Comparison of ENCODE assay signal across 8 mouse cellular contexts in the genomic region with DNA sequence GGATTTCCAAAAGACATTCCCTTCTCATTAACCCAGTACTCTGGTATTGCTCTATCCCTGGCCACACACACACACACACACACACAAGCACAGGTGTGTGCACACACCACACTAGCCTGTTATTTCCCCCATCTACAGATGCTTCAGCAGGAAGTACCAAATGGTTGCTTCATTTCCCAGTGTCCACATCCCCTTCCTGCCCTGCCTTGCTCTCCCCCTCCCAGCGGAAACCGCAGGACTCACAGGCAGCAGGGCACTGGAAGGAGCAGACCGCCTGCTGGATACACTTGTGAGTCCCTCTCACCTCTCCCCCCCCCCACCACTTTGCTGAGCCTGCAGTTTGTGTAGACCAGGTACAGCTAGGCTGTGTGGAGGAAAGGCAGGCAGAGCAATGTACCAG. TPM values are rescaled to one million over a fixed set of nuclear protein-coding genes. Genes with fewer than 3 reads are reported as not detected.
A peak's percentile ranks its signal among the peaks of the same experiment; 100 is the strongest.
DNase-seq lines count a peak whose midpoint lies in the region; ATAC-seq and TF ChIP-seq lines count a peak whose summit lies in the region.

No protein-coding gene starts in this region.

- no peak overlapping the region for H3K27ac ChIP-seq in ES-E14 (ENCODE audit: insufficient read depth, low read depth, low read length, poor library complexity, severe bottlenecking)
- no peak overlapping the region for H3K27ac ChIP-seq in hindbrain, embryonic 14.5 days
- no peak overlapping the region for H3K27ac ChIP-seq in liver, embryonic 15.5 days (replicated peaks)

- peak; percentile 64 for ATAC-seq in hindbrain, embryonic 14.5 days (ENCODE audit: low FRiP score)
- peak; percentile 60 for ATAC-seq in liver, embryonic 15.5 days (ENCODE audit: insufficient read depth)

- DNase-seq in CD4-positive helper T cell, adult 2 months (ENCODE audit: low read depth, low spot score): peak; percentile 69
- DNase-seq in ES-E14 (ENCODE audit: low read depth, low spot score): no peak
- DNase-seq in hindbrain, embryonic 14.5 days (ENCODE audit: low spot score): no peak
- peak; percentile 42 for DNase-seq in splenic B cell, adult 2 months (ENCODE audit: low read depth, low spot score)
- DNase-seq in frontal cortex, postnatal 10 days (ENCODE audit: low spot score in 2 of 2): no peak
- no peak for DNase-seq in layer of hippocampus, adult 9-10 months (ENCODE audit: low spot score)
- DNase-seq in cerebellum, postnatal 4 days (ENCODE audit: low spot score in 2 of 2): no peak

- in situ Hi-C loops in ES-E14 (cut with MboI; ENCODE audit: low sequenced_read_pairs in 2 of 2, unreplicated experiment in 2 of 2): no loop called here

- no peak overlapping the region for H3K4me3 ChIP-seq in ES-E14 (ENCODE audit: insufficient read depth in 1 of 2, low read depth in 1 of 2, low read length in 2 of 2, poor library complexity in 1 of 2, severe bottlenecking in 1 of 2)
- H3K4me3 ChIP-seq in hindbrain, embryonic 14.5 days (replicated peaks; ENCODE audit: low read length): no peak overlapping the region
- H3K4me3 ChIP-seq in liver, embryonic 15.5 days (replicated peaks): no peak overlapping the region

- no peak overlapping the region for H3K4me2 ChIP-seq in hindbrain, embryonic 14.5 days (replicated peaks)
- H3K4me2 ChIP-seq in liver, embryonic 15.5 days: no peak overlapping the region; the same call in 1 of the 2 replicates

- no peaks in the 10 kb centered on the region for H3K27me3 ChIP-seq in hindbrain, embryonic 14.5 days (ENCODE audit: control insufficient read depth, insufficient read depth, low read length)
- H3K27me3 ChIP-seq in liver, embryonic 15.5 days: no peaks in the 10 kb centered on the region
- no peaks in the 10 kb centered on the region for H3K27me3 ChIP-seq in splenic B cell, adult 2 months (ENCODE audit: control insufficient read depth, insufficient read depth, low read length, poor library complexity, severe bottlenecking)

- H3K36me3 ChIP-seq in ES-E14 (ENCODE audit: control insufficient read depth, insufficient read depth, low read length, poor library complexity, severe bottlenecking): no peaks in the 10 kb centered on the region
- no peaks in the 10 kb centered on the region for H3K36me3 ChIP-seq in hindbrain, embryonic 14.5 days (replicated peaks; ENCODE audit: control insufficient read depth, insufficient read depth)
- no peaks in the 10 kb centered on the region for H3K36me3 ChIP-seq in liver, embryonic 15.5 days (replicated peaks)
- H3K36me3 ChIP-seq in splenic B cell, adult 2 months (ENCODE audit: control insufficient read depth, insufficient read depth, low read length, poor library complexity, severe bottlenecking): peaks cover 12% of the 10 kb centered on the region; the same call in 1 of the 2 replicates

- no peaks in the 10 kb centered on the region for H3K4me1 ChIP-seq in ES-E14 (ENCODE audit: control insufficient read depth in 2 of 2, insufficient read depth in 2 of 2, low read length in 2 of 2, poor library complexity in 1 of 2)
- H3K4me1 ChIP-seq in hindbrain, embryonic 14.5 days (replicated peaks; ENCODE audit: control insufficient read depth, insufficient read depth, low read length): no peaks in the 10 kb centered on the region
- H3K4me1 ChIP-seq in liver, embryonic 15.5 days (replicated peaks): peaks cover 24% of the 10 kb centered on the region

- no peak overlapping the region for H3K9ac ChIP-seq in ES-E14 (ENCODE audit: insufficient read depth, low read depth, low read length, poor library complexity, severe bottlenecking)
- no peak overlapping the region for H3K9ac ChIP-seq in hindbrain, embryonic 14.5 days
- no peak overlapping the region for H3K9ac ChIP-seq in liver, embryonic 15.5 days

- WGBS in hindbrain, embryonic 14.5 days: 21% methylated on average over 3 of the region's 3 CpGs
- 11% methylated on average over 3 of the region's 3 CpGs for WGBS in liver, embryonic 15.5 days (ENCODE audit: insufficient replicate concordance)

- no peaks in the 10 kb centered on the region for H3K9me3 ChIP-seq in ES-E14 (ENCODE audit: control insufficient read depth, insufficient read depth, low read depth, low read length)
- no peaks in the 10 kb centered on the region for H3K9me3 ChIP-seq in hindbrain, embryonic 14.5 days (ENCODE audit: control insufficient read depth, low read length)
- H3K9me3 ChIP-seq in liver, embryonic 15.5 days (replicated peaks): no peaks in the 10 kb centered on the region

TF ChIP-seq in ES-E14, 5 proteins besides CTCF, POLR2A, EP300 and RAD21:
- TF ChIP-seq MAFK (IDR thresholded peaks at IDR 0.05; ENCODE audit: insufficient read depth, low read depth, low read length): 0 out of 2 replicates have a peak, but pooled peaks have one; percentile 30
- no peak for TF ChIP-seq CHD2 (IDR thresholded peaks at IDR 0.05; ENCODE audit: low read depth, low read length)
- TF ChIP-seq ZNF384 (IDR thresholded peaks at IDR 0.05; ENCODE audit: low read depth, low read length): no peak
- TF ChIP-seq HCFC1 (IDR thresholded peaks at IDR 0.05; ENCODE audit: borderline replicate concordance, insufficient read depth, low read length): no peak
- no peak for TF ChIP-seq ZC3H11A (IDR thresholded peaks at IDR 0.05; ENCODE audit: borderline replicate concordance, low read depth, low read length)

RNA-seq across cellular contexts. Expression of gene Rcsd1, which starts 18.0 kb away (rescaled TPM):
- 1.5 and 5.4 TPM in 2 replicates for total RNA-seq in ES-E14 (2012; rRNA removed)
- polyA plus RNA-seq in hindbrain, embryonic 14.5 days (2014; fragmentation: Nextera tagmentation; extraction: Ambion mirVana): 6.0 and 8.4 TPM in 2 replicates
- polyA plus RNA-seq in liver, embryonic 15.5 days (2015; fragmentation: Nextera tagmentation; extraction: Ambion mirVana): 11.5 and 12.0 TPM in 2 replicates

RNA-seq across cellular contexts. Expression of gene Mpzl1, which starts 57.2 kb away (rescaled TPM):
- total RNA-seq in ES-E14 (2012; rRNA removed): 52.0 and 60.1 TPM in 2 replicates
- polyA plus RNA-seq in hindbrain, embryonic 14.5 days (2014; fragmentation: Nextera tagmentation; extraction: Ambion mirVana): 176 and 179 TPM in 2 replicates
- 25.5 and 28.7 TPM in 2 replicates for polyA plus RNA-seq in liver, embryonic 15.5 days (2015; fragmentation: Nextera tagmentation; extraction: Ambion mirVana)

Comparison
In these comparisons a context has a peak if more than half of its experiments do, and no peak if none do; other contexts are left out.
1. DNase-seq: peak in CD4-positive helper T cell, adult 2 months (single experiment) and splenic B cell, adult 2 months (single experiment); none in ES-E14 (single experiment), hindbrain, embryonic 14.5 days (single experiment), frontal cortex, postnatal 10 days (0 of 2), layer of hippocampus, adult 9-10 months (single experiment) and cerebellum, postnatal 4 days (0 of 2).